Mouse (Mus musculus) adrenal gland, postnatal 36 days (tissue): ENCODE measurements around the gene Clec4a2. TPM values are rescaled to one million over a fixed set of nuclear protein-coding genes. Genes with fewer than 3 reads are reported as not detected.
"Not testable (repeated sequence)": the region's sequence is repeated elsewhere in the genome, so short reads cannot be mapped to it uniquely, and the experiment has no call there.

Experiments
- DNase-seq, 2 experiments: peaks; one replicate each; pipeline ENCODE4 v3.0.0; 2021; ENCODE audit warnings: mixed read lengths in 1 of 2
- long read RNA-seq, 2 experiments: library from polyadenylated mRNA; stranded (forward); transcript quantifications; one replicate each; pipeline ENCODE4 v2.0.0; 2021; ENCODE audit warnings: borderline sequencing depth in 2 of 2
- total RNA-seq, 2 experiments: library from RNA; stranded (reverse); gene quantifications; 2 replicates each; pipeline ENCODE4 v1.2.3; 2021

Clec4a2 gene
- 1 to 10 TPM; 1.7 to 3.3 TPM for total RNA-seq
- long read RNA-seq, experiment 1, partial matches to known transcripts: 0 of 4 reads
- long read RNA-seq, experiment 1, other reads (novel, unspliced or antisense): 1 of 4 reads
- long read RNA-seq, experiment 2, partial matches to known transcripts: 0 of 2 reads
- long read RNA-seq, experiment 2, other reads (novel, unspliced or antisense): 1 of 2 reads

DNA sequence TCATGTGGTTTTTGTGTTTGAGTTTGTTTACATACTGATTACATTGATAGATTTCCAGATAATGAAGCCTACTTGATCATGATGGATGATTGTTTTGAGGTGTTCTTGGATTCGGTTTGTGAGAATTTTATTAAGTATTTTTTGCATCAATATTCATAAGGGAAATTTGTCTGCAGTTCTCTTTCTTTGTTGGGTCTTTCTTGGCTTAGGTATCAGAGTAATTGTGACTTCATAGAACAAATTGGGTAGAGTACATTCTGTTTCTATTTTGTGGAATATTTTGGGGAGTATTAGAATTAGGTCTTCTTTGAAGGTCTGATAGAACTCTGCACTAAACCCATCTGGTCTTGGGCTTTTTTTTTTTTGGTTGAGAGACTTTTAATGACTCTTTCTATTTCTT is at the start of gene Clec4a2:
TSS of gene Clec4a2 (plus strand) at position 301 of the 400 bp plus-strand sequence.
- not testable (repeated sequence) for DNase-seq

DNA sequence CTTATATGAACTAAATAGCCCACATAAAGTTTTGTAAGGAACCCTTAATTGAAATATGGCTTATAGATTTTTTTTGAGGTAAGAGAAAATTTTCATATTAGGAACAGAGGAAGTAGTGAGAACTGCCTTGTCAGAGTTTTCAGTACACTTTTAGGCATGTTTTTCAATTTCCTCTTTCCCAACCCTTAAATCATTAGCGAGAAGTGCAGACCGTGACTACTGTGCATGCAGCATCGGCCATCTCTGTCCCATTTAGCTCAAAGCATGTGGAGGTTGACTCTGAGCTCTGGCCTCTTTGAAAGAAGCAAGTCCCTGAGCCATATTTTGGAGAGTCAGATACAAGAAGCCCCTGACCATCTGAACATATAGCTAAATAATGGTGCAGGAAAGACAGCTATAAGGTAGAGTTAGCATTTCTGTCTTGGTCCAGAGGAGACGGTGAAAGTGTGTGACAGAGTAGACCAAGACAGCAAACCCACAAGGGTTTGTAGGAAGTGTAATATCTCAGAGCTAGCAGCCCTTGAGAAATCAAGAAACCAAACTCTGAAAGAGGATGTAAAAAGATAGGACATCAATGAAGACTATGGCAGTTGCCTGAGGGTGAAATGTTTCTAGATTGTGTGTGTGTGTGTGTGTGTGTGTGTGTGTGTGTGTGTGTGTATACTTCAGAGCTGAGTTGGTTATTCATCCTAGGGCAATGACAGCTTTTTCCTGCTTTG is 10.9 kb upstream of the Clec4a2 start:
- no peak for DNase-seq

DNA sequence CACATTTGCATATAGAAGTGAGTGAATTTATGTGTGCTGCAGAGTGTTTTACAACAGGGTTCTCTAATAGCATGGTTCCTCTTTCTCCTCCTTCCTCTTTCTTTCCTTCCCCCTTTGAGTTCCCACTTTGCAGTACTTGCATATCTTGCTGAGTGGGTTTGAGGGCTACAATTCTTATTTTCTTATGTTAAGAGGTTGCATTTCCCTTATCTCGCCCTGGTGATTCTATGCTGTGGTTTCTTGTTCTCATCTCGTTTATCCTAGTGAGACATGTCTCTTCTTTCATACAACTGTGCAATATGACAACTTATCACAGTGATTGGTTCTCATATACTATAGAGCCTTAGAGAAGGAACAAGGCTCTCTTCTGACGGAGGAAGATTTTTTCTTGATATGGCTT is 17.0 kb downstream of the Clec4a2 start:
- no peak for DNase-seq

DNA sequence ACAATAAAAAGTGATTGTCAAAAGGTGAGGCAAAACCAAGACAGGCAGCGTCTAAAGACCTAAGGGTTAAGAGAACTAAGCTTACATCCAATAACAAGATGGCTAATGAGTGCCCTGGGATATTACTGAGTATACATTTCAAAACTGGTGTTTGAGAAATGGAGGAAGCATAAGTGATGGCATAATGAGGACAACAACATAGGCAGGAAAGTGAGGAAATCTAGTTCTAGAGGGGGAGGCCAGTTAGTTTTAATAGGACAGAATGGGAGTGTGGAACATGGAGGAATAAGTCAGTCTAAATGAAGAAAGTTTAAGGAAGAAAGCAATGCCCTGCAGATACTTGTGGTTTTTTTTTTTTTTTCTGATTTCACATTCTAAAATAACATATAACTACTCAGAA is 20.9 kb downstream of the Clec4a2 start:
- DNase-seq: no peak

DNA sequence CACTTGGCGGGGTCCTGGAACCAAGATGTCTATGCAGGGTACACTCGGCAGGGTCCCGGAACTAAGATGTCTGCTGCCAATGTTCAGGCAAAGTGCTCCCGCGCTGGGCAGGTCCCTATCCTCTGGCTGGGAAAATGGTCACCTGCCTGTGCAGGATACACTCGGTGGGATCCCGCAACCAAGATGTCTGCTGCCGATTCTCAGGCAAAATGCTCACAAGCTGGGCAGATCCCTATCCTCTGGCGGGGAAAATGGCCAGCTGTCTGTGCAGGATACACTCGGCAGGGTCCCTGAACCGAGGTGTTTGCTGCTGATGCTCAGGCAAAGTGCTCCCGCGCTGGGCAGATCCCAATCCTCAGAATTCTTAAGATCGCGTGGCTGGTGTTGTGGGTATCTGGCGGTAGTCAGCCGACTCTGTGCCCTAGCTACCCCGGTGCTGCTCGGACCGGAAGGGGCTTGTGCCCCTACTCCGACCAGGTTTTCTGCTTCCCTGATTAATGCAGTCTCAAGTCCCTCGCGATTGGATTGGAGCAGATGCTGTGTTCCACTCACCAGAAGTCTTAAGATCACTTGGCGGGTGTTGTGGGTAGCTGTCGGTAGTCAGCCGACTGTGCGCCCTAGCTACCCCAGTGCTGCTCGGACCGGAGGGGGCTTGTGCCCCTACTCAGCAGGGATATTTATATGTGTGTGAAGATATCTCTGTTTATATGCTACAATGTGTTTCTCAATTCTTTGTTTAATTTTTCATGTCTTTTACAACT is 31.7 kb downstream of the Clec4a2 start:
- DNase-seq: not testable (repeated sequence)

DNA sequence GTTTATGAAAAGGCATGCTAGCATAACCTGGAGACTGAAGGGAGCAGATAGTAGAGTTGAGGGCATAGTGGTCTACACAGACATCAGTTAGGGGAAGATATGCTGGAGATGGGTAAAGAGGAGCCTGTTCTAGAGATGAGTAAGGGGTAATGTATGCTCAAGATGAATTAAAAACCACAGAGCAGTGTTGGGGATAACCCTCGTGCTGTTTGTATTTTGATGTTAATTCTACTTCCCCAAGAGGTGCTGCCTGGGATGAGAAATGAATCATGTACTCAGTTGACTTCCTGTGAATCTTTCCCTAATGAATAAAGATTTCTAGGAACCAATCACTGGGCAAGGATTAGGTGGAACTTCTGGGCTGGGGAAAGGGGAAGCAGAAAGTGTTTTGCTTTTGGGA is 63.9 kb downstream of the Clec4a2 start:
- DNase-seq: no peak

DNA sequence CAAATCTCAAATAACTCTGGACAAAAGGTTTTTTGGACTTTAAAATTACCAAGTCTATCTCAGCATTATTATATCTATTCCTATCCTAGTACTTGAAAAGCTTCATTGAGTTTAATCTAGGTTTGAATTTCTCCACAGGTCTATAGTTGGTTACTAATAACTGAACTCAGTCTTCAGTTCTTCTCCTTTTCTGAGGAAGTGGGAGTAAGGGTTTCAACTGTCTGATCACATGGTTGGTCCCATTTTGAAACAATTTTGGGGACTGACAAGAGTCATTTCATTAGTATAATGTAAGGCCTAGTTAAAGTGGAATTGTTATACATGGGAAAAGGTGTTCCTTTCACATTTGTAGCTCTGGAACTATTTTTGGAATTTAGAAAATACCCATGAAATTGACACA is 64.8 kb downstream of the Clec4a2 start:
- no peak for DNase-seq

DNA sequence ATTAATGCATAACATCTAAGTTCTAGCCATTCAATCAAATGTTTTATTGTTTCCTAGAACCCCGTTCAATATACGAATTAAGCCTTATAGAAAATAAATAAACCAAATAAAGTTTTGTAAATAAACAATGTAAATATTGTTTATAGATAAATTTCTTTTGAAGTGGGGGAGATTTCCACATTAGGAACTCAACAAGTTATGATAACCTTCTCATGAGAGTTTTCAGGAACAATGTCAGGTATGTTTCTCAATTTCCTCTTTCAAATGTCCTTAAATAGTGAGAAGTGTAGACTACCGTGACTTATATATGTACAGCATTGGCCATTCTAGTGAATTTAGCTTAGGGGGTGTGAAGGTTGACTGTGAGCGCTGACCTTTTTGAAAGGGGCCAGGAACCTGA is 66.4 kb downstream of the Clec4a2 start, which contains the start of gene Clec4b2:
TSS of gene Clec4b2 (plus strand) at position 301 of the 400 bp plus-strand sequence.
- DNase-seq: no peak

DNA sequence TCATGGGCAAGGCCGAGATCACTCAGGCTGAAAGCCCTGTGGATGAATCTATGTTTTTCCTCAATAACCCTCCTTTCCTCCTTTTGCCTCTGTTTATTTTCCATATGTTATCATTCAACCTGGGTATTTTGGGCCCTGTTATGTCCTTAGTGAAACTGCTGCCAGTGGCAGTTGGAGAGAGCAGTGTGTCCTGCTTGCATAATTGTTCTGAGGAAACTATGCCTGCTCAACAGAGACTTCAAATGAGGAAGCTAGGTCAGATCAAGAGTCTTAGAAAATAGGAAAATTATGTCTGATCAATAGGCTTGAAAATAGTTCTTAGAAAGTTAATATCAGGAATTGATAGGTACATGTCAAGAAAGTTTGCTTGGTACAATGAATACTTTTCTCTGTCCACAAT is 69.3 kb downstream of the Clec4a2 start:
- DNase-seq: no peak

DNA sequence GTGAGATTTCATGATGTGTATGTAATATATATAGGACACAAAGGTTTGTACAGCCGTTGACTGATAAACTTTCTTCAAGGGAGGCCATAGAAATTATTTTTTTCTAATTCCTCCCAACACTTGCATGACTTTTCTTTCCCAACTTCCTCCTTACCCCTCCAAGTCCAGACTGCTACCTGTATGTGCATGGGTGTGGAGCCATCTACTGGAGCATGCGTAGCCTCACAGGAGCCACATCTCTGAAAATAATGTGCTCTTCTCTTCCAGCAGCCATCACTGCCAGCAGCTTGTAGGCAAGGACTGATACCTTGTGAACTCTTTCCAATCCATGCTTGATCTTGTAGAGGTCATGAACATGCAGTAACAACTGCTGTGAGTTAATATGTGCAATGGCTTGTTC is 78.6 kb downstream of the Clec4a2 start:
- not testable (repeated sequence) for DNase-seq

Other genes starting within 250 kb of the Clec4a2 start
- gene Necap1, start 232.0 kb upstream of the Clec4a2 start, total RNA-seq: 10 to 100 TPM; 54.9 to 67.6 TPM
- 1 to 10 TPM; 2.2 to 4.5 TPM for gene Clec4a1, start 184.6 kb upstream of the Clec4a2 start, total RNA-seq
- 1 to 10 TPM; 1.8 to 5.4 TPM for gene Clec4a3, start 153.9 kb upstream of the Clec4a2 start, total RNA-seq
- gene Clec4a4, start 116.1 kb upstream of the Clec4a2 start, total RNA-seq: not detected
- 1 to 10 TPM in 1 of 2 experiments, not detected in 1; 1.7 TPM for gene Clec4b1, start 56.5 kb upstream of the Clec4a2 start, total RNA-seq
- gene Clec4b2, start 66.5 kb downstream of the Clec4a2 start, total RNA-seq: not detected
- 1 to 10 TPM; 1.2 to 2.8 TPM for gene Clec4n, start 123.4 kb downstream of the Clec4a2 start, total RNA-seq
- under 1 TPM in 1 of 2 experiments, not detected in 1; 0.63 TPM for gene Clec4d, start 155.7 kb downstream of the Clec4a2 start, total RNA-seq
- under 1 TPM in 1 of 2 experiments, not detected in 1; 0.23 TPM for gene Clec4e, start 183.4 kb downstream of the Clec4a2 start, total RNA-seq
- not detected for gene Vmn2r19, start 201.9 kb downstream of the Clec4a2 start, total RNA-seq